Mouse (Mus musculus): ENCODE results near the gene Plekhg5.
"Not testable (repeated sequence)": the region's sequence is repeated elsewhere in the genome, so short reads cannot be mapped to it uniquely, and the experiment has no call there.

The Plekhg5 gene

GRCm38 (mm10) chr4:152072121-152072601 lies at the start of gene Plekhg5:
Gene Plekhg5 (plus strand): TSS chr4:152072498.
- no peak for DNase-seq (ENCODE audit: low read depth, low spot score)

GRCm38 (mm10) chr4:152022506-152022905 lies 49.8 kb upstream of the Plekhg5 start:
- no peak for DNase-seq (ENCODE audit: low read depth, low spot score)

- DNase-seq (ENCODE audit: low read depth, low spot score): no peak
Observed at GRCm38 (mm10) chr4:152024525-152024924, 47.8 kb upstream of the Plekhg5 start.

GRCm38 (mm10) chr4:152026751-152027508 lies 45.4 kb upstream of the Plekhg5 start:
- DNase-seq (ENCODE audit: low read depth, low spot score): no peak

- DNase-seq (ENCODE audit: low read depth, low spot score): peak; percentile 96
Observed at GRCm38 (mm10) chr4:152027524-152027923, 44.8 kb upstream of the Plekhg5 start, which contains the start of gene Zbtb48. Gene Zbtb48 (minus strand): TSS chr4:152027671.

- no peak for DNase-seq (ENCODE audit: low read depth, low spot score)
Observed at GRCm38 (mm10) chr4:152028456-152028855, 43.8 kb upstream of the Plekhg5 start.

- no peak for DNase-seq (ENCODE audit: low read depth, low spot score)
Observed at GRCm38 (mm10) chr4:152029087-152029486, 43.2 kb upstream of the Plekhg5 start.

- no peak for DNase-seq (ENCODE audit: low read depth, low spot score)
Observed at GRCm38 (mm10) chr4:152029997-152030396, 42.3 kb upstream of the Plekhg5 start.

- no peak for DNase-seq (ENCODE audit: low read depth, low spot score)
Observed at GRCm38 (mm10) chr4:152032922-152033321, 39.4 kb upstream of the Plekhg5 start.

GRCm38 (mm10) chr4:152036464-152036863 lies 35.8 kb upstream of the Plekhg5 start:
- DNase-seq (ENCODE audit: low read depth, low spot score): not testable (repeated sequence)

- no peak for DNase-seq (ENCODE audit: low read depth, low spot score)
Observed at GRCm38 (mm10) chr4:152038225-152038984, 33.9 kb upstream of the Plekhg5 start, which contains the start of gene Tas1r1. Gene Tas1r1 (minus strand): TSS chr4:152038568.

- DNase-seq (ENCODE audit: low read depth, low spot score): peak; percentile 64
Observed at GRCm38 (mm10) chr4:152038985-152039830, 33.1 kb upstream of the Plekhg5 start, which contains the start of gene Nol9. Gene Nol9 (plus strand): TSS chr4:152039321.

- no peak for DNase-seq (ENCODE audit: low read depth, low spot score)
Observed at GRCm38 (mm10) chr4:152039831-152040310, 32.4 kb upstream of the Plekhg5 start.

GRCm38 (mm10) chr4:152041924-152042641 lies 30.2 kb upstream of the Plekhg5 start:
- no peak for DNase-seq (ENCODE audit: low read depth, low spot score)

- no peak for DNase-seq (ENCODE audit: low read depth, low spot score)
Observed at GRCm38 (mm10) chr4:152043171-152043570, 29.1 kb upstream of the Plekhg5 start.

GRCm38 (mm10) chr4:152044609-152045008 lies 27.7 kb upstream of the Plekhg5 start:
- DNase-seq (ENCODE audit: low read depth, low spot score): no peak

GRCm38 (mm10) chr4:152062390-152063110 lies 9.7 kb upstream of the Plekhg5 start:
- DNase-seq (ENCODE audit: low read depth, low spot score): no peak

- no peak for DNase-seq (ENCODE audit: low read depth, low spot score)
Observed at GRCm38 (mm10) chr4:152067280-152067679, 5.0 kb upstream of the Plekhg5 start.

- DNase-seq (ENCODE audit: low read depth, low spot score): no peak
Observed at GRCm38 (mm10) chr4:152068166-152068724, 4.1 kb upstream of the Plekhg5 start.

GRCm38 (mm10) chr4:152069245-152069644 lies 3.1 kb upstream of the Plekhg5 start:
- no peak for DNase-seq (ENCODE audit: low read depth, low spot score)

Data from telencephalon, adult 2 months (tissue).